Mouse (Mus musculus) spleen, adult 2 months (tissue): ENCODE results near the gene Fzr1. TPM values are rescaled to one million over a fixed set of nuclear protein-coding genes. Genes with fewer than 3 reads are reported as not detected.

Experiments
- DNase-seq, 2 experiments: peaks; one replicate each; pipeline versions ENCODE4 v3.0.0 to v3.0.0-alpha.2; 2012 to 2021; ENCODE audit warnings: low spot score in 2 of 2, low read depth in 1 of 2
- H3K27ac ChIP-seq: fragments of 200-500 bp; 2 replicates; pipeline ENCODE4 v1.5.1; 2012; ENCODE audit warnings: low read length, inconsistent platforms; ENCODE audit not compliant: insufficient read depth
- H3K27me3 ChIP-seq: fragments of 200-500 bp; 2 replicates; pipeline ENCODE4 v1.6.1; 2012; ENCODE audit warnings: mild to moderate bottlenecking, moderate library complexity, low read length, inconsistent platforms; ENCODE audit not compliant: control insufficient read depth, insufficient read depth
- H3K36me3 ChIP-seq: fragments of 200-500 bp; 2 replicates; pipeline ENCODE4 v1.6.1; 2012; ENCODE audit warnings: mild to moderate bottlenecking, low read length, inconsistent platforms; ENCODE audit not compliant: control insufficient read depth, insufficient read depth
- H3K4me1 ChIP-seq: fragments of 200-500 bp; 2 replicates; pipeline ENCODE4 v1.6.1; 2011; ENCODE audit warnings: inconsistent platforms; ENCODE audit not compliant: control insufficient read depth, insufficient read depth, insufficient read length
- H3K4me3 ChIP-seq: fragments of 200-500 bp; 2 replicates; pipeline ENCODE4 v1.5.1; 2011; ENCODE audit warnings: mild to moderate bottlenecking, inconsistent platforms; ENCODE audit not compliant: insufficient read depth, insufficient read length; ENCODE audit errors: extremely low read depth
- CTCF ChIP-seq: fragments of 200-500 bp; IDR thresholded peaks from 2 replicates; pipeline ENCODE4 v1.5.1; 2011; ENCODE audit warnings: mild to moderate bottlenecking, inconsistent platforms; ENCODE audit not compliant: insufficient read depth, insufficient read length, insufficient replicate concordance; ENCODE audit errors: extremely low read depth
- POLR2A ChIP-seq: fragments of 200-500 bp; IDR thresholded peaks from 2 replicates; pipeline ENCODE4 v1.6.1; 2011; ENCODE audit warnings: low read depth, low read length, inconsistent platforms
- WGBS: fragments of 180-500 bp; shearing (Covaris S2); methylation state at CpG from one replicate; pipeline ENCODE4 v1.1.7; 2018; 5-methylcytosine and 5-hydroxymethylcytosine counted together
- polyA plus RNA-seq: library from polyadenylated mRNA; depleted of rRNA; stranded (reverse); fragments of >200 nt; gene quantifications from 2 replicates; pipeline ENCODE4 v1.2.3, GENCODE M21; 2012

Gene Fzr1
- polyA plus RNA-seq, 1 experiment: 127 TPM

DNA sequence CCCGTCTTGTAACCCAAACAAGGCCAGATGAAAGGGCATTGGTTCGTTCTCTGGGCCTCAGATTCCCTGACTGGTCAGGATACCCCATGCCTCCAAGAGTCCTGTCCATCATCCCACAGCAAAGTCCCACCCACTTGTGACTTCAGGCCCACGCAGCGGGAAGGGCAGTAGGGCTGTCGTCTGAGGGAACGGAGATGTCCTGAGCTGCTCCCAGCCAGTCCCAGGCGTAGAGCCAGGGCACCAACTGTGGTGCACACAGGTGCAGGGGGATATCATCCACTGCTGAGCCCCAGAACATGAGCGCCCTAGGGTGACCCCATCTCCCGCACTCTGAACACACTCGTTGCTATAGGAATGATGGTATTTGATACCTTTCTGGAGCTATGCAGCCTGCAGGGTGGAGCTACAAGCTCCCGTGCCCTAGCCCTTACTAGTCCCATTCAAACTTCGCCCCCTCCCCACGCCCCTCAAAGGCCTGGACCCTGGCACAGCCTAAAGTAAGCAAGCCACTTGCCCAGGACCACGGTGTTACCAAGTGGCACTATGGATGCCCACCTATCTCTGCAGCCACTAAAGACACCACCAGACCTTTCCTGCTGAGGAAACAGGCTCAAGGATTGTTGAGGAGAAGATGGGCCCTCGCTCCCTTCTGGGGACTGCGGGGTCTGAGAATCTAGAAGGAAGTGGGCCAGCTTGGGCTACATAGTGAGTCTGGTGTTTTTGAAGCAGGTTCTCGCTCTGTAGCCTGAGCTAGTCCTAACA is 37.4 kb upstream of the Fzr1 start:
- no peak overlapping the region for H3K4me3 ChIP-seq
- TF ChIP-seq CTCF (no peak), POLR2A (no peak)
- H3K27me3 ChIP-seq: no peaks in the 10 kb centered on the region
- H3K4me1 ChIP-seq: peaks cover 2% of the 10 kb centered on the region
- no peak for DNase-seq
- WGBS: 80% methylated on average over 17 of the region's 17 CpGs
- 0 out of 2 replicates have a peak, but pooled peaks cover 2% of the 10 kb centered on the region for H3K36me3 ChIP-seq
- H3K27ac ChIP-seq: no peak overlapping the region

DNA sequence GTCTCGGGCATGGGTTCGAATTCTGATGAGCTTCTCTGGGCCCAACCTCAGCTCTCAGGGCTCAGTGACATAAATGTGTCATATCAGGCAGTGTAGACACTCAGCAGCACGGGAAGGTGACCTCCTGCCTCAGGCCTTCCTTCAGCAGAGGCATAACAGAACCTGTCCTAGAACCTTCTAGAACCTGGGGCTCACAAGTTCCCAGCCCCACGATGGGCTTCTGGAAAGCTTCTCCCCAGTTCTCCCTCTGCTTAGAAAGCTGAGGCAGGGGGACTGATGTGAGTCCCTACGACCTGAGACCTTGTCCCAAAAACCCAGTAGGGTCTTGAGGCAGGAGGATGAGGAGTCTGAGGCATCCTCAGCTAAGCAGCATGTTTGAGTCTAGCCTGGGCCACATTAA is 36.8 kb upstream of the Fzr1 start:
- H3K27ac ChIP-seq: peak overlapping the region; percentile 39; the same call in 1 of the 2 replicates

DNA sequence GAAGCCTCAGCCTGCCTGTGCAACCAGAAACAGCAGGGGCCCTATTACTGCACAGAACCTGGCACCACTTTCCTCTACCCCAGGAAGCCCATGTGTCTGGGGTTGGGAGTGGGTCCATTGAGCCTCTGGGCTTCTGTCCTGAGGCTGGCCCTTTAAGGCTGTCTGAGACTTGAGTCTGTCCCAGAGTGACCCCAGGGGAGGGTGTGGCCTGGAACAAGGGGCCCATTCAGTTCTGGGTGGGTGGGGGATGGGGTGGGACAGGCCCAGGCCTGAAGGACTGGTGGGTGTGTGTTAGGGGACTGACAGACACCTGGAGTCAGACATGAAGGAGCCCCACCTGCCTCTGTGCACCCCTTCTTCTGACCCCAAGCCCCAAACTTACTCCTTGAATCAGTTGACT is 36.4 kb upstream of the Fzr1 start:
- TF ChIP-seq POLR2A: no peak
- TF ChIP-seq CTCF: no peak
- Histone ChIP-seq H3K27me3 (no peaks in the 10 kb centered on the region), H3K4me3 (no peak overlapping the region), H3K27ac (peak overlapping the region; percentile 44; the same call in 1 of the 2 replicates), H3K4me1 (peaks cover 5% of the 10 kb centered on the region), H3K36me3 (0 out of 2 replicates have a peak, but pooled peaks cover 2% of the 10 kb centered on the region)
- DNase-seq: no peak

More for the DNA sequence above, 36.8 kb upstream of the Fzr1 start:
- Histone ChIP-seq H3K27me3 (no peaks in the 10 kb centered on the region), H3K4me3 (no peak overlapping the region), H3K36me3 (0 out of 2 replicates have a peak, but pooled peaks cover 2% of the 10 kb centered on the region), H3K4me1 (peaks cover 5% of the 10 kb centered on the region)
- WGBS: 79% methylated on average over 5 of the region's 5 CpGs
- no peak for TF ChIP-seq CTCF
- DNase-seq: no peak

GRCm38 (mm10) chr10:81413310-81414261 is 35.3 kb upstream of the Fzr1 start:
- no peaks in the 10 kb centered on the region for H3K27me3 ChIP-seq

DNA sequence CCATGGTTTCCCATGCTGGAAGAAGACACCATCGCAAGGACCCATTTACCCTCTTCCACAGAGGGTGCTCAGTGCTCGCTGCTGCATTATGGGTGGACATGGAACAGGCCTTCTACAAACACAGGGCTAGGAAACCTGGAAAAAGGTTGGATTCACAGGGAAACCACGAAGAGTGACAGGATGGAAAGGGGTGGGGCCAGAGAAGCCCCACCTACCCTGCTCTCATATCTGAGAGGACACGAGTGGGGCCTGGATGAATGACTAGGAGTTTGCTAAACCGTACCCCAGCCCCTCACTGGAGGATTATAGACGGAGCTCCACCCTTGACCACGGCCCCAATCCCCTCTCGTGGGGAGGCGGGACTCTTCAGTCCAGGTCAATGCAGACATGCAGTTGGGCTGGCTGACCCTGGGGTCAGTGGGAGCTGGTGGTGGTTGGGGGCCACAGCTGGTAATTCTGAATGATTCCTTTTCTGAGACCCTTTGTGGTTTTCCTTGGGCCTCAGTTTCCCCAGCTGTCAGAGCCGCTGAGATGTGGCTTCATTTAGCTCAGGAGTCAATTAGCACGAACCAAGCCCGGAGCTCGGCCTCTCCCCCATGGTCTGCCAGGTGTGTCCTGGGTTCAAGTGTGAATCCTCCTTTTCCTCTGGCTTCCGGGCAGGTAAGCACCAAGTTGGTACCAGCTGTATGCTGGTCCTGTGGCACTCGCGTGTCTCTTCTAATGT is 34.4 kb upstream of the Fzr1 start:
- DNase-seq: no peak
- TF ChIP-seq POLR2A: no peak
- no peak for TF ChIP-seq CTCF
- Histone ChIP-seq H3K27ac (peak overlapping the region; percentile 73; the same call in 1 of the 2 replicates), H3K36me3 (0 out of 2 replicates have a peak, but pooled peaks cover 1% of the 10 kb centered on the region), H3K4me1 (peaks cover 18% of the 10 kb centered on the region), H3K4me3 (no peak overlapping the region), H3K27me3 (no peaks in the 10 kb centered on the region)
- 83% methylated on average over 16 of the region's 16 CpGs for WGBS

More at GRCm38 (mm10) chr10:81413310-81414261, 35.3 kb upstream of the Fzr1 start:
- H3K27ac ChIP-seq: peak overlapping the region; percentile 73
- WGBS: 32% methylated on average over 26 of the region's 26 CpGs
- H3K4me1 ChIP-seq: peaks cover 10% of the 10 kb centered on the region
- no peak for DNase-seq
- 0 out of 2 replicates have a peak, but pooled peaks cover 2% of the 10 kb centered on the region for H3K36me3 ChIP-seq
- no peak for TF ChIP-seq CTCF
- no peak for TF ChIP-seq POLR2A
- H3K4me3 ChIP-seq: no peak overlapping the region; the same call in 1 of the 2 replicates
